Mouse (Mus musculus) adrenal gland, postnatal 14 days (tissue): ENCODE measurements around the gene 4930579F01Rik. TPM values are rescaled to one million over a fixed set of nuclear protein-coding genes. Genes with fewer than 3 reads are reported as not detected.

ENCODE experiments used
- total RNA-seq: library from RNA; stranded (reverse); gene quantifications from 2 replicates; pipeline ENCODE4 v1.2.3, GENCODE M21; 2021

The 4930579F01Rik gene
- total RNA-seq, 1 experiment from 2014 or later = not detected

Other genes with a start within 250 kb of the 4930579F01Rik start
- gene Dapp1, start 212.3 kb downstream of the 4930579F01Rik start, total RNA-seq = 4.9 and 10.1 TPM in 2 replicates
- gene 1110002E22Rik, start 128.8 kb downstream of the 4930579F01Rik start, total RNA-seq = 0.04 TPM in 1 of 2 replicates, not detected in the other
- not detected in 2 replicates for gene Gm5105, start 126.4 kb downstream of the 4930579F01Rik start, total RNA-seq
- 11.7 and 14.7 TPM in 2 replicates for gene Trmt10a, start 50.4 kb downstream of the 4930579F01Rik start, total RNA-seq
- gene Mttp, start 48.9 kb downstream of the 4930579F01Rik start, total RNA-seq = 8.0 and 22.6 TPM in 2 replicates
- 18.2 and 24.3 TPM in 2 replicates for gene Adh7, start 23.9 kb upstream of the 4930579F01Rik start, total RNA-seq
- 3,758 and 4,029 TPM in 2 replicates for gene Adh1, start 67.2 kb upstream of the 4930579F01Rik start, total RNA-seq
- gene Adh6a, start 119.5 kb upstream of the 4930579F01Rik start, total RNA-seq = not detected in 2 replicates
- 0.52 and 0.56 TPM in 2 replicates for gene Adh6b, start 147.9 kb upstream of the 4930579F01Rik start, total RNA-seq
- 1.6 and 13.8 TPM in 2 replicates for gene Adh4, start 221.6 kb upstream of the 4930579F01Rik start, total RNA-seq
- 180 and 201 TPM in 2 replicates for gene Adh5, start 249.3 kb upstream of the 4930579F01Rik start, total RNA-seq